Mouse (Mus musculus): Measurements from ENCODE around the gene Aco2. TPM values are rescaled to one million over a fixed set of nuclear protein-coding genes. Genes with fewer than 3 reads are reported as not detected.

The Aco2 gene
- polyA plus RNA-seq, 1 experiment = 368 TPM

DNA sequence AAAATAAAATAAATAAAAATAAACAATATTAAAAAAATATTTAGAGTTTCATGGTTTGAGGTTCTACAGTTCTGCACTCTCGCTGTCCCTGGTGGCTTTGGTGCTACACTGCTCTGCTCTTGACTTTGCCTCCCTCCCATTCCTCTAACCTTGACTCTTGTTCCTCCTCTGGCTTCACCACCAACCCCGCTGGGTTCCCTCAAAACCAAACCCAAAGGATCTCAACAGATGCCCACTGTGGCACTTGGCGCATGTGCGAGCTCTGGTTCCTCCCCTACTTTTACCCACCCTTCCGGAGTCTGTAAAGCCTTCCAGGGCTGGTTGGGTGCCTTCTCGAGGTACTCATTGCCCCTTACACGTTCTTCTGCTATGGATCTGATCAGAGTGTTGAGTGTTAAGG, 29.8 kb upstream of the Aco2 start:
- H3K4me3 ChIP-seq (ENCODE audit: insufficient read depth, poor library complexity, severe bottlenecking) = no peak overlapping the region
- no peaks in the 10 kb centered on the region for H3K27me3 ChIP-seq (ENCODE audit: control insufficient read depth, insufficient read depth, insufficient read length)
- TF ChIP-seq FOSL1 (IDR thresholded peaks at IDR 0.05; ENCODE audit: insufficient read depth, low read length, poor library complexity, severe bottlenecking) (no peak), CTCF (IDR thresholded peaks at IDR 0.05; ENCODE audit: control insufficient read depth, insufficient read depth, insufficient read length) (no peak), MYOG (IDR thresholded peaks at IDR 0.05; ENCODE audit: control insufficient read depth, extremely low read depth, insufficient read length) (no peak)
- no peak overlapping the region for H3ac ChIP-seq (ENCODE audit: control insufficient read depth, insufficient read length, low read depth)
- H3K79me2 ChIP-seq (ENCODE audit: control insufficient read depth, insufficient read depth) = peaks cover 2% of the 10 kb centered on the region
- no peaks in the 10 kb centered on the region for H3K79me3 ChIP-seq (ENCODE audit: low read depth)
- H3K36me3 ChIP-seq (ENCODE audit: control insufficient read depth, insufficient read depth) = peaks cover 4% of the 10 kb centered on the region

DNA sequence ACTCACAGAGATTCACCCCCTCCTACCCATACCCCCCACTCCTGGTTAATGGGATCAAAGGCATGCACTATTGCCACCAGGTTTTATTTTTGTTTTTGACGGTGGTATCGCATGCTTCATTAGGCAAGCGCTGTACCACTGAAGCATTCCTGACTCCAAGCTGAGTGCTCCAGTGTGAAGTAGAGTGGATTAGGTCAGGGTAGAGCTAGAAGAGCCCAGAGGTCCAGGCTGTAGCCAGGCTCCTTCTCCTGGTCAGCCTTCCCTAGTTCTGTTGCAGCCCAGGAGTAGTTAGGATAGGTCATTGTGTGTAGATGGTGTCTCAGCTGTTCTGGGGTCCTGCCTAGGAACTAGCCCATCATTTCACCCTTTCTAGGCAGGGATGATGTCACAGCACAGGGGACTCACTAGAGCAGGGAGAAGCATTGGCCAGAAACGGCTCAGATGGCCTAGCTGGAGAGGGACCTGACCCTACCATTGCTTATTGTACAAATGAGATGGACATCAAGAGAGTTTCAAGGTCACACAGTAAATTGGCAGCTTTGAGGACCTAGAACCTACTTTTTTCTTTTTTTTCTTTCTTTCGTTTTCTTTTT, 27.0 kb upstream of the Aco2 start:
- H3ac ChIP-seq (ENCODE audit: control insufficient read depth, insufficient read length, low read depth) = no peak overlapping the region
- no peak overlapping the region for H3K4me3 ChIP-seq (ENCODE audit: insufficient read depth, poor library complexity, severe bottlenecking)
- H3K27me3 ChIP-seq (ENCODE audit: control insufficient read depth, insufficient read depth, insufficient read length) = no peaks in the 10 kb centered on the region
- no peak for TF ChIP-seq MYOG (IDR thresholded peaks at IDR 0.05; ENCODE audit: control insufficient read depth, extremely low read depth, insufficient read length)
- TF ChIP-seq CEBPB (IDR thresholded peaks at IDR 0.05; ENCODE audit: low read depth) = no peak
- no peak for TF ChIP-seq MAX (IDR thresholded peaks at IDR 0.05)
- TF ChIP-seq FOSL1 (IDR thresholded peaks at IDR 0.05; ENCODE audit: insufficient read depth, low read length, poor library complexity, severe bottlenecking) = no peak
- TF ChIP-seq CTCF (IDR thresholded peaks at IDR 0.05; ENCODE audit: control insufficient read depth, insufficient read depth, insufficient read length) = no peak
- TF ChIP-seq MYOD1 (IDR thresholded peaks at IDR 0.05; ENCODE audit: control insufficient read depth, insufficient read length, low read depth) = no peak
- no peak for TF ChIP-seq USF1 (IDR thresholded peaks at IDR 0.05; ENCODE audit: low read depth)
- H3K79me2 ChIP-seq (ENCODE audit: control insufficient read depth, insufficient read depth) = peaks cover 28% of the 10 kb centered on the region
- H3K79me3 ChIP-seq (ENCODE audit: low read depth) = peaks cover 3% of the 10 kb centered on the region
- peaks cover 28% of the 10 kb centered on the region for H3K36me3 ChIP-seq (ENCODE audit: control insufficient read depth, insufficient read depth)

DNA sequence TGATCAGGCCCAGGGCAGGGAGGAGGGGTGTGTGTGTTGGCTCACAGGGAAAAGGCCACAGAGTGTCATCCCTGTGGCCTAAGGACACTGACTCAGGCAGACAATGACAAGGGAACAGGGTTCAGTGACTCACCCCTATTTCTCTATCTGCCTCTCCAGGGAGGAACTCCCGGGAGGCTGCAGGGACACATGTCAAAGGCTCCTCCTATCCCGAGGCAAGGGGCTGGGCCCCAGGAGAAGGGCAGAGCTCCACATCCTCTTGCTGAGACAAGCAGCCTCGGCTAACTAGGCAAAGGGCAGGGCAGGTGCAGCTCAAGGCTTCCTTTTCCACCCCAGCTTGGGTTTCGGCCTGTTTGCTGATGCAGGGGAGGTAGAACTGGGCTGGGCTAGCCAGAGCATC, 26.4 kb upstream of the Aco2 start:
- Histone ChIP-seq H3ac (ENCODE audit: control insufficient read depth, insufficient read length, low read depth) (no peak overlapping the region), H3K4me3 (ENCODE audit: insufficient read depth, poor library complexity, severe bottlenecking) (no peak overlapping the region), H3K27me3 (ENCODE audit: control insufficient read depth, insufficient read depth, insufficient read length) (no peaks in the 10 kb centered on the region), H3K79me3 (ENCODE audit: low read depth) (peaks cover 3% of the 10 kb centered on the region), H3K79me2 (ENCODE audit: control insufficient read depth, insufficient read depth) (peaks cover 34% of the 10 kb centered on the region), H3K36me3 (ENCODE audit: control insufficient read depth, insufficient read depth) (peaks cover 34% of the 10 kb centered on the region)
- no peak for TF ChIP-seq MYOG (IDR thresholded peaks at IDR 0.05; ENCODE audit: control insufficient read depth, extremely low read depth, insufficient read length)
- TF ChIP-seq USF1 (IDR thresholded peaks at IDR 0.05; ENCODE audit: low read depth) = peak; percentile 16
- TF ChIP-seq MAX (IDR thresholded peaks at IDR 0.05) = peak; percentile 58
- no peak for TF ChIP-seq MYOD1 (IDR thresholded peaks at IDR 0.05; ENCODE audit: control insufficient read depth, insufficient read length, low read depth)
- peak; percentile 19 for TF ChIP-seq CEBPB (IDR thresholded peaks at IDR 0.05; ENCODE audit: low read depth)
- TF ChIP-seq CTCF (IDR thresholded peaks at IDR 0.05; ENCODE audit: control insufficient read depth, insufficient read depth, insufficient read length) = no peak
- TF ChIP-seq FOSL1 (IDR thresholded peaks at IDR 0.05; ENCODE audit: insufficient read depth, low read length, poor library complexity, severe bottlenecking) = peak; percentile 59

- Histone ChIP-seq H3K79me2 (ENCODE audit: control insufficient read depth, insufficient read depth) (peaks cover 44% of the 10 kb centered on the region), H3K79me3 (ENCODE audit: low read depth) (peaks cover 3% of the 10 kb centered on the region), H3K27me3 (ENCODE audit: control insufficient read depth, insufficient read depth, insufficient read length) (no peaks in the 10 kb centered on the region), H3K36me3 (ENCODE audit: control insufficient read depth, insufficient read depth) (peaks cover 44% of the 10 kb centered on the region), H3ac (ENCODE audit: control insufficient read depth, insufficient read length, low read depth) (no peak overlapping the region), H3K4me3 (ENCODE audit: insufficient read depth, poor library complexity, severe bottlenecking) (no peak overlapping the region)
- TF ChIP-seq USF1 (IDR thresholded peaks at IDR 0.05; ENCODE audit: low read depth) (no peak), MYOG (IDR thresholded peaks at IDR 0.05; ENCODE audit: control insufficient read depth, extremely low read depth, insufficient read length) (no peak), CTCF (IDR thresholded peaks at IDR 0.05; ENCODE audit: control insufficient read depth, insufficient read depth, insufficient read length) (no peak), MYOD1 (IDR thresholded peaks at IDR 0.05; ENCODE audit: control insufficient read depth, insufficient read length, low read depth) (no peak)
Measured at GRCm38 (mm10) chr15:81846755-81847154, 25.4 kb upstream of the Aco2 start.

GRCm38 (mm10) chr15:81847161-81847560, 24.9 kb upstream of the Aco2 start:
- Histone ChIP-seq H3K79me2 (ENCODE audit: control insufficient read depth, insufficient read depth) (peaks cover 48% of the 10 kb centered on the region), H3ac (ENCODE audit: control insufficient read depth, insufficient read length, low read depth) (no peak overlapping the region), H3K27me3 (ENCODE audit: control insufficient read depth, insufficient read depth, insufficient read length) (no peaks in the 10 kb centered on the region), H3K4me3 (ENCODE audit: insufficient read depth, poor library complexity, severe bottlenecking) (no peak overlapping the region), H3K36me3 (ENCODE audit: control insufficient read depth, insufficient read depth) (peaks cover 49% of the 10 kb centered on the region), H3K79me3 (ENCODE audit: low read depth) (peaks cover 3% of the 10 kb centered on the region)
- no peak for TF ChIP-seq MYOD1 (IDR thresholded peaks at IDR 0.05; ENCODE audit: control insufficient read depth, insufficient read length, low read depth)
- no peak for TF ChIP-seq FOSL1 (IDR thresholded peaks at IDR 0.05; ENCODE audit: insufficient read depth, low read length, poor library complexity, severe bottlenecking)
- TF ChIP-seq CEBPB (IDR thresholded peaks at IDR 0.05; ENCODE audit: low read depth) = no peak
- no peak for TF ChIP-seq CTCF (IDR thresholded peaks at IDR 0.05; ENCODE audit: control insufficient read depth, insufficient read depth, insufficient read length)
- TF ChIP-seq MYOG (IDR thresholded peaks at IDR 0.05; ENCODE audit: control insufficient read depth, extremely low read depth, insufficient read length) = no peak
- TF ChIP-seq USF1 (IDR thresholded peaks at IDR 0.05; ENCODE audit: low read depth) = no peak
- no peak for TF ChIP-seq MAX (IDR thresholded peaks at IDR 0.05)

DNA sequence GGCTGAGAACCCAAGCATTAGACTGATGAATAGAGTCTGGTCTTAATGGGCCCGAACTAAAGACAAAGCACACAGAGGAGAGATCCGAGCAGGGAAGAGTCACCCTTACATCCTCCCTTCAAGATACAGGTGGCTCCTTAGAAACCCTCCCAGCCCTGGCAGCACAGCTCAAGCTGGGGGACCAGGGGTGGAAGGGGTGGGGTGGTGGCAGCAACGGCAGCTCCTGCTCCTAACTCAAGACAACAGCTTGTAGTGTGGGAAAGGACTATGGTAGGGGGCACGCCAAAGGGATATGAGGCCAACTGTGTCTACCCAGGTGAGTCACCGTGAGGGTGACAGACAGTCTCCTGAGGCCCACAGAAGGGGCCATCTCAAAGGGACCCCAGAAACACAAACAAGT, 24.2 kb upstream of the Aco2 start:
- H3K36me3 ChIP-seq (ENCODE audit: control insufficient read depth, insufficient read depth) = peaks cover 56% of the 10 kb centered on the region

More for the DNA sequence above, 24.2 kb upstream of the Aco2 start:
- H3K79me3 ChIP-seq (ENCODE audit: low read depth) = peaks cover 7% of the 10 kb centered on the region
- H3K4me3 ChIP-seq (ENCODE audit: insufficient read depth, poor library complexity, severe bottlenecking) = no peak overlapping the region
- no peaks in the 10 kb centered on the region for H3K27me3 ChIP-seq (ENCODE audit: control insufficient read depth, insufficient read depth, insufficient read length)
- peaks cover 55% of the 10 kb centered on the region for H3K79me2 ChIP-seq (ENCODE audit: control insufficient read depth, insufficient read depth)
- TF ChIP-seq MAX (IDR thresholded peaks at IDR 0.05) = no peak
- no peak for TF ChIP-seq CTCF (IDR thresholded peaks at IDR 0.05; ENCODE audit: control insufficient read depth, insufficient read depth, insufficient read length)
- TF ChIP-seq MYOD1 (IDR thresholded peaks at IDR 0.05; ENCODE audit: control insufficient read depth, insufficient read length, low read depth) = no peak
- TF ChIP-seq CEBPB (IDR thresholded peaks at IDR 0.05; ENCODE audit: low read depth) = no peak
- TF ChIP-seq FOSL1 (IDR thresholded peaks at IDR 0.05; ENCODE audit: insufficient read depth, low read length, poor library complexity, severe bottlenecking) = no peak
- TF ChIP-seq USF1 (IDR thresholded peaks at IDR 0.05; ENCODE audit: low read depth) = no peak
- TF ChIP-seq MYOG (IDR thresholded peaks at IDR 0.05; ENCODE audit: control insufficient read depth, extremely low read depth, insufficient read length) = no peak
- H3ac ChIP-seq (ENCODE audit: control insufficient read depth, insufficient read length, low read depth) = no peak overlapping the region
